Mouse (Mus musculus): ENCODE data around the gene Cep128. TPM values are rescaled to one million over a fixed set of nuclear protein-coding genes. Genes with fewer than 3 reads are reported as not detected.

Cep128 gene
- total RNA-seq, 2 experiments from 2014 or later = 74.5 to 86.2 TPM

- no peak for ATAC-seq (replicated peaks; ENCODE audit: poor library complexity)
Observed at GRCm38 (mm10) chr12:91064368-91064999, 319.7 kb downstream of the Cep128 start.

GRCm38 (mm10) chr12:91063337-91064015, 320.7 kb downstream of the Cep128 start:
- ATAC-seq (replicated peaks; ENCODE audit: poor library complexity) = no peak

DNA sequence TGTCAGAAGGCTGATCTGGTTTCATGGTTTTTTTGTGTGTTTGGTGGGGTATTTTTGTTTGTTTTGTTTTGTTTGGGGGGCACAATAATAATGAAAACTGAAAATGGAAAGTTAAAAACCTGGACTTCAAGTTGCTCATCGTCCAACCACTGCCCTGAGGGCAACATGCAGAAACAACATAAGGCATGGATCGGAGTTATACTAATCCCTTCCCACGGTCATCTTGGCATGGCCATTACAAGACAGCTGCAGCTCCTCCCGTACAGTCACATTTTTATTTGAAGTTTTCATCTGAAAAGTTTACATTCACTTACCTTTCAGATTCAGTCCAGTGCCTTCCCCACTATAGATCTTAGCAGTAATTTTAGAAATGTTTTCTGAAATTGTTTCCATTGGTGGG, 321.5 kb downstream of the Cep128 start:
- ATAC-seq (replicated peaks; ENCODE audit: poor library complexity) = no peak

DNA sequence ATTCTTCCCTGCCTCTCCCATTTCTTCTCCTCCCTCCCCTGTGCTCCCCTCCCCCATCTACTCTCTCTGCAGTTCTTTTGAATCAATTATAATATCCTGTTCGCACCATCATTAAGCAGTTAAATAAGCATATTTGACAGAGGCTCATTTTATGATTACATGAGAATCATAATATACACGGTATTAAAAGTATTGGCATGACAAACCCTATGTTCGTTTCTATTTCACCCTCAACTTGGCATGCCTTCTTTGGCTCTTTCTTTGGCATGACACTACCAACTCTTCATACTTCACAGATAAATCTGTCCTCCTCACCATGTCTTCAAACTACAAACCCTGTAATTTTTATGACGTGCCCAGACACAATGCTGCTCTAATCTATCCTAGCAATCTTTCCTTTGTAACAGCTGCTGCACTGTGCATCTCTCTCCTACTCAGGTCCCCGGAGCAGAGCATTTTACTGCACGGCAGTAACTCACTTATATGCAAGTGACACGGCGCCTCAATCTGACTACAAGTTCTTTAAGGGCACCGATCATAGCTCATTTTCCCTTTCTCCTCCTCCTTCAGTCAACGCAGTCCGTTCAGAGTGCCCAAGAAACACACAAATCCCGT, 324.4 kb downstream of the Cep128 start:
- no peak for ATAC-seq (replicated peaks; ENCODE audit: poor library complexity)

GRCm38 (mm10) chr12:91056885-91057284, 327.3 kb downstream of the Cep128 start:
- ATAC-seq (replicated peaks; ENCODE audit: poor library complexity) = no peak

DNA sequence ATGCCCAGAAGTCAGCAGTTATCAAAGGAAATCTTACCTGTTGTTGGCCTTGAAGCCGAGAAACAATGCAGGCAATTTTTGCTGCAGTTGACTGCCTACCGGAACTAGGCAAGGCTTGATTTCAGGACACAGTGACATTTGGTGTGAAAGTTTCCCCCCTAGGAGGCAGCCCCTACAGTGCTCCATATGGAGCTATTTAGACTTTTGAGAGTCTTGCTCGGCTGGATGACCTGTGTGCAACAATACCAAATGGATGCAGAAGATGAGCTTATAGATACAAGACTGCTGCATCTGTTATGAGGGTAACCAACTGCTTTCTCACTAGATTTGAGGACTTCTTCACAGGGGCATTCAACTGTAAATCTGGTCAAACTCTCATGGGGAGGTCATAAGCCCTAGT, 331.9 kb downstream of the Cep128 start:
- no peak for ATAC-seq (replicated peaks; ENCODE audit: poor library complexity)

GRCm38 (mm10) chr12:91050593-91051325, 333.4 kb downstream of the Cep128 start:
- no peak for ATAC-seq (replicated peaks; ENCODE audit: poor library complexity)

- ATAC-seq (replicated peaks; ENCODE audit: poor library complexity) = peak; percentile 61
Observed at GRCm38 (mm10) chr12:91041363-91041762, 342.8 kb downstream of the Cep128 start.

GRCm38 (mm10) chr12:91040267-91040905, 343.8 kb downstream of the Cep128 start:
- no peak for ATAC-seq (replicated peaks; ENCODE audit: poor library complexity)

DNA sequence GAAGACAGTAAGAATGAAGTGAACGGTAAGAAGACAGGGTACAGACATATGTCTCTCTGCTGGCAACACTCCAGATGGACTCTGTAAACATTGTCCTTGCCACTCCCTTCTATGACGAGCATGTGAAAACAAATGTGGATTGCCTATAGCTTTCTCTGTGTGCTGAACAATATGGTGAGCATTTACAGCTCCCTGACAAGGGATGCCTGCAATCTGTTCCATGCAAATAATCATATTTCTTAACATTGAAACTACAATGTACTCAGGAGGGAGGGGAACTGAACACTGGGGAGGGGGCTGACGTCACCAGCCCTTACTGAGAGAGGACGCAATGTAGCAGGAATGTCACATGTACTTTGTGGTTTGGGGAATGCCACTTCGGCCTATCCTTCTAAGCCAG, 355.1 kb downstream of the Cep128 start:
- no peak for ATAC-seq (replicated peaks; ENCODE audit: poor library complexity)

DNA sequence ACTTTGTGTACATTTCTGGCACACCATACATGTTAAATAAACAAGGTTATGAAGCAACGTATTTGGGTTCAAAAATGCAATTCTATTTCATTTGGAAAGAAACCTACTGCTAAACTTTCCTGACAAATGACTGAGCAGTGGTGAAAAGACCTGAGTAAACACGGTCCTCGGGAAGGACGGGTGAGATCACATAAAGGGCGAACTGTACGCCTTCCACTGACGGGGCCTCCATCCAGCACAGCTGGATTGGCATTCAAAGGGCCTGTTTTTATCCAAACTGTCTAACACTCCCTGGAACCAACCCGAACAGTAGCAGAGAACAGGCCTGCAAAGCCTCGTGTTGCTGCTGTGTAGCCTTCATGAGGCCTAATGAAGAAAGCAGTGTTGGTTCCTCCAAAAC, 356.5 kb downstream of the Cep128 start:
- no peak for ATAC-seq (replicated peaks; ENCODE audit: poor library complexity)

- ATAC-seq (replicated peaks; ENCODE audit: poor library complexity) = no peak
Observed at GRCm38 (mm10) chr12:91027100-91027499, 357.1 kb downstream of the Cep128 start.

- ATAC-seq (replicated peaks; ENCODE audit: poor library complexity) = no peak
Observed at GRCm38 (mm10) chr12:91015075-91015474, 369.1 kb downstream of the Cep128 start.

DNA sequence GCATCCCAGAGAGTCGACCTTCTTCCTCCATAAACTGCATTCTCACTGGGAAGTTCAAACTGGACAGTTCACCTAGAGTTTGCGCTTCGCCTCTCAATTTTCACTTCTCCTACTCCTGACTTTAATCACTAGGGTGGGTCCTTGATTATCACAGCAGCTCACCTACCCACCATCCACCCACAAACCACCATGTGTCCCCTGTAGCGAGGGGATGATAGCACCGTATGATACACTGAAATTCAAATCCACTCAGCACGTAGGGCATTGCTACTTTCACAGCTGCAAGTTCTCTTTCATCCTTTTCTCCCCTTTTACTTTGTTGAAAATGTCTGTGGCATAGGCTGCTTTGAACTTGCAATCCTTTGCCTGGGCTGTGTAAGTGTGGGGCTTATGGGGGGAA, 371.2 kb downstream of the Cep128 start:
- ATAC-seq (replicated peaks; ENCODE audit: poor library complexity) = peak; percentile 23; the same call in 1 of the 2 replicates

GRCm38 (mm10) chr12:91012184-91012583, 372.0 kb downstream of the Cep128 start:
- ATAC-seq (replicated peaks; ENCODE audit: poor library complexity) = no peak

DNA sequence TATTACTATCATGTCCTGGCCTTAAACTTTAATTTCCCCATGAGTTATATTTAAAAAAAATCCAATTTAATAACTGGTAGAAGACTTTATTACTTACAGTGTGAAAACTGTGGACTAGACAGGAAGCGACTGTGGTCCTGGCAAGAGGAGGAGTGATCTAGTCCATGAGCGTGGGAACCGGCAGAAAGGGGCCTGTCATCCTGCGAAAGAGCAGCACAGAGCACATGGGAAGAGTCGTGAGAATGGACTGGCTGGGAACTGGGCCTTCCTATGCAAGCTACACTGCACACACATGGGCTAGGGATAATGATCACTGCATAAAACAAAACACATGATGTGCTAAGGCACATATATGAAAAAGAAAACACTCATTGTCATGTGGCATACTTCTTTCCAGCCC, 375.5 kb downstream of the Cep128 start:
- peak; percentile 35; the same call in 1 of the 2 replicates for ATAC-seq (replicated peaks; ENCODE audit: poor library complexity)

GRCm38 (mm10) chr12:91008170-91008569, 376.0 kb downstream of the Cep128 start:
- ATAC-seq (replicated peaks; ENCODE audit: poor library complexity) = peak; percentile 91

DNA sequence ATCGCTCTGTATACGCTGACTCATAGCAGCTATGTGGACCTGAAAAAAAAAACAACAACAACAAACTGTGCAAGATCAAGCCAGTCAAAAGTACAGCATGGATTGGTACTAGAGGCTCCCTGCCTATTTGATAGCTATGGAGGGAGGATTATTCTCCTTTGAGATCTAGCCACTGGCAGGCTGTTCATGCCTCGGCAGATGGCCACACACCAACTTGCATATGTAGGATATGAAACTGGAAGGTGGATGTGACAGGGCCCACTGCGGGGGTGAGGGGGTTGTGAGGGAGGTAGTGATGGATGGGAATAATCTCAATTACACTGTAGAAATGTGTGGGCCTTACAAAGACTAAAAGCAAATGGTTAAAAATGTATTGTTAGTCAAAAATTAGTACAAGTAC, 386.7 kb downstream of the Cep128 start:
- no peak for ATAC-seq (replicated peaks; ENCODE audit: poor library complexity)

GRCm38 (mm10) chr12:90993331-90993730, 390.9 kb downstream of the Cep128 start:
- no peak for ATAC-seq (replicated peaks; ENCODE audit: poor library complexity)

- ATAC-seq (replicated peaks; ENCODE audit: poor library complexity) = no peak
Observed at GRCm38 (mm10) chr12:90987782-90988181, 396.4 kb downstream of the Cep128 start.

DNA sequence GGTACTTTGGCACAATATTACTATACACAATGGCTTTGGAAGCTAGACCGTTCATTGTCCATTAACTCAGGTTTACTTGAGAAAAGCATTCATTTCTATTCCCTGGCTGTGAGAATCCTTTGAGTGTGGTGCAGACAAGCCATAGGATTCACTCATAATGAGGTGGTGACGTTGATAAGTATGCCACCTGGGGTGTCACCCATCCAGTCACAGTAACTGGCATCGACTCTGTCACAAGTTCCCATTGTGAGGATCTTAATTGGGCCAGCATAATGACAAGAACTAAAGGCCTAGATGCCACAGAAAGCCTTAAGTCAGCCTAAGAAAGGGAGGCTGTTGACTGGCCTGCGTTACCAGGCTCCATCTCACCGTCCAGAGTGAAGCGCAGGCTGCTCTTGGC, 396.9 kb downstream of the Cep128 start:
- ATAC-seq (replicated peaks; ENCODE audit: poor library complexity) = no peak
